ENCODE assay signal across 24 mouse cellular contexts in the genomic region with DNA sequence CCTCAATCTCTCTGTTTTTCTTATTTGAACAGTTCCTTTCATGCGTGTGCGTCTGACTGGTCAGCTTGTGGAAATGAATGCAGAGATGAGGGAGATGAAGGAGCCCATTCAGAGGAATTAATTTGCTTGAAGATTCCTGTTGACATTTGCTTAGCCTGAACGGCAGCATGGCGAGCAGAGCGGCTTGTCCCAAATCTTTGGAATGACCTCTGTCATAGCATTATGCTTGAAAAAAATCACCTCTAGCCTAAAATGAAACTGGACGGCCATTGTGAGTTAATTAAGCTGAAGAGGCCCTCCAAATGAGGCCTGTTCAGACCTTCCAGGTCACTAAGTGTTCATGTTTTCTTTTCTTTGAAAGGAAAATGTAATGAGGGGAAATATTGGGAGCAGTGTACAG. TPM values are rescaled to one million over a fixed set of nuclear protein-coding genes. Genes with fewer than 3 reads are reported as not detected.
"Had no signal": no experiment of that assay in that cellular context is flagged by ENCODE, and none has a peak within 500 bp of the region (broad histone marks: within the 10 kb centered on the region; RNA-seq: fewer than 3 reads in every experiment).

No protein-coding gene starts in this region.

- H3K4me3 ChIP-seq: midbrain, embryonic 10.5 days; midbrain, embryonic 12.5 days; myocyte; neural tube, embryonic 13.5 days; neural tube, embryonic 15.5 days had no signal

- H3K9ac ChIP-seq: lung, embryonic 14.5 days; midbrain, embryonic 12.5 days; neural tube, embryonic 13.5 days; neural tube, embryonic 15.5 days had no signal

- H3K4me2 ChIP-seq: lung, embryonic 14.5 days; midbrain, embryonic 12.5 days; neural tube, embryonic 13.5 days; neural tube, embryonic 15.5 days had no signal

- DNase-seq: lung, adult 18-20 months; lung, embryonic 14.5 days; lung, postnatal 10 days; lung, postnatal 4 days; midbrain, embryonic 14.5 days; right cerebral cortex, adult 18-20 months; right cerebral cortex, postnatal 25 days; right cerebral cortex, postnatal 4 days; spleen, adult 18-20 months; thymus, adult 18-20 months; thymus, postnatal 14 days; thymus, postnatal 36 days had no signal

- H3K36me3 ChIP-seq: midbrain, embryonic 10.5 days; midbrain, embryonic 12.5 days; neural tube, embryonic 13.5 days; neural tube, embryonic 15.5 days had no signal

- H3K9me3 ChIP-seq: midbrain, embryonic 10.5 days; midbrain, embryonic 12.5 days; neural tube, embryonic 13.5 days; neural tube, embryonic 15.5 days had no signal

- H3K27ac ChIP-seq: midbrain, embryonic 10.5 days; midbrain, embryonic 12.5 days; neural tube, embryonic 13.5 days; neural tube, embryonic 15.5 days had no signal

- ATAC-seq: midbrain, embryonic 16.5 days had no signal

- H3K27me3 ChIP-seq: neural tube, embryonic 13.5 days; neural tube, embryonic 15.5 days had no signal

RNA-seq across cellular contexts. Expression of a gene that starts 15.3 kb away (rescaled TPM):
- total RNA-seq: megakaryocyte-erythroid progenitor cell, adult 5-6 weeks had no signal
- polyA plus RNA-seq: lung, embryonic 14.5 days; lung, embryonic 16.5 days; midbrain, embryonic 10.5 days; midbrain, embryonic 12.5 days; midbrain, embryonic 16.5 days; neural tube, embryonic 11.5 days; neural tube, embryonic 13.5 days; neural tube, embryonic 15.5 days; small intestine, adult 2 months; stomach, embryonic 14.5 days; stomach, embryonic 16.5 days had no signal
